Mouse (Mus musculus): Measurements from ENCODE around the gene Zbtb45. TPM values are rescaled to one million over a fixed set of nuclear protein-coding genes. Genes with fewer than 3 reads are reported as not detected.

The Zbtb45 gene
- total and polyA plus RNA-seq, 3 experiments: 6.7 to 17.1 (median 9.5) TPM

DNA sequence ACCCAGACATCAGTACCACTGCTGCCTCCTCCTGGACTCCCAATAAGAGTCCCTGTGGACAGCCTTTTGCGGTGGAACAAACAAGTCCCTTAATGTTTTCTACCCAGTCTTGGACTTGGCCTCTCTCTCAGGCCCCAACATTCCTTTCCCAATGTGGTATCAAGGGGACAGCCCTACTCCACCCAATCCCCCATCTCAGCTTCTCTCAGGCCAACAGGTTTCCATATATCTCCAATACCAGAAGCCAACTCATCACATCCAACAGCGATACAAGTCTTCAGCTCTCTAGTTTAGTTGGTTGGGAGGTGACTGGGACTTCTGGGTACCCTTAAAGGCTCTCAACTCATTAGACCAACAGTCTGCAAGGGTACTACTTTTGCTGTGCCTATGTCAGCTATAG is 43.7 kb upstream of the Zbtb45 start:
- in situ Hi-C loops (cut with MboI; ENCODE audit: low pct_ligation_motif_present, low pct_unique_long_range_greater_than_20kb, low sequenced_read_pairs): loop anchor here (25.0 kb wide), 2 partner anchors 234 to 1259 kb away; partner anchors contain the start of genes Lig1 and Zswim9
- H3K79me2 ChIP-seq (replicated peaks; ENCODE audit: control insufficient read depth, extremely low read depth, insufficient read depth, poor library complexity, severe bottlenecking): no peaks in the 10 kb centered on the region
- no peak for DNase-seq (ENCODE audit: extremely low read depth)
- H3K9me3 ChIP-seq (replicated peaks; ENCODE audit: low read length): no peaks in the 10 kb centered on the region
- H3K27me3 ChIP-seq (replicated peaks): peaks cover 26% of the 10 kb centered on the region
- H3K27ac ChIP-seq (ENCODE audit: insufficient read depth, low read depth): no peak overlapping the region
- H3K4me3 ChIP-seq (replicated peaks in 1 of 3; ENCODE audit: low read depth in 2 of 3, low read length in 2 of 3, poor library complexity in 1 of 3): no peak overlapping the region
- H3K4me2 ChIP-seq (ENCODE audit: insufficient read depth, low read depth, poor library complexity, severe bottlenecking): no peak overlapping the region
- no peak for TF ChIP-seq MYC (IDR thresholded peaks at IDR 0.05; ENCODE audit: low read depth, low read length)
- no peak for TF ChIP-seq ZC3H11A (IDR thresholded peaks at IDR 0.05; ENCODE audit: low read depth, low read length)
- TF ChIP-seq USF1 (IDR thresholded peaks at IDR 0.05; ENCODE audit: low read depth, low read length): no peak
- TF ChIP-seq SIN3A (IDR thresholded peaks at IDR 0.05; ENCODE audit: low read length): no peak
- H3K4me1 ChIP-seq (ENCODE audit: control insufficient read depth in 1 of 2, insufficient read depth in 2 of 2): peaks cover 0 to 10% of the 10 kb centered on the region in 2 experiments; a peak in 1 of 4 replicates
- no peaks in the 10 kb centered on the region for H3K36me3 ChIP-seq (replicated peaks in 1 of 2; ENCODE audit: control insufficient read depth in 1 of 2, insufficient read depth in 1 of 2, low read length in 1 of 2)
- H3K9ac ChIP-seq (ENCODE audit: insufficient read depth, low read depth): no peak overlapping the region
- dilution Hi-C loops (cut with MboI; ENCODE audit: extremely low pct_ligation_motif_present, extremely low pct_unique_long_range_greater_than_20kb, low sequenced_read_pairs): no loop called here

DNA sequence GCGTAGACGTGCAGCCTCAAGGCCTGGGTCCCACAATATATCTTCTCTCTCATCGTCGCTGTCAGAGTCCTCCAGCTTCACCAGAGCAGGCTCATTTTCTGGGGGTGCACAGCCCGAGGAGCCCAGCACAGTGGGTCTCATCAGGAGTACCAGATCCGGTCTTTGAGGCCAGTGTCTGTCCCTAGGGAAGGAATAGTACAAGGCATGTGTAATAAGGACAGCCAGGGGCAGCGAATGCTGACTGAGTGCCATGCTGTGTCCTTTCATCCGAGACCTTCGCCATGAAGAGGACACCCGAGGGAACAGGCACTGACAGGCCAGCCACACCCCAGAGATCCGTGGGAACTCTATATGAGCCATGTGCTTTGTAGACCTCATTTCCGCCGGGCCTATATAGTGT is 43.2 kb upstream of the Zbtb45 start:
- Histone ChIP-seq H3K36me3 (replicated peaks in 1 of 2; ENCODE audit: control insufficient read depth in 1 of 2, insufficient read depth in 1 of 2, low read length in 1 of 2) (no peaks in the 10 kb centered on the region), H3K4me2 (ENCODE audit: insufficient read depth, low read depth, poor library complexity, severe bottlenecking) (no peak overlapping the region), H3K4me1 (ENCODE audit: control insufficient read depth in 1 of 2, insufficient read depth in 2 of 2) (peaks cover 0 to 10% of the 10 kb centered on the region in 2 experiments; a peak in 1 of 4 replicates), H3K27ac (ENCODE audit: insufficient read depth, low read depth) (no peak overlapping the region), H3K4me3 (replicated peaks in 1 of 3; ENCODE audit: low read depth in 2 of 3, low read length in 2 of 3, poor library complexity in 1 of 3) (no peak overlapping the region), H3K27me3 (replicated peaks) (peaks cover 26% of the 10 kb centered on the region), H3K9me3 (replicated peaks; ENCODE audit: low read length) (no peaks in the 10 kb centered on the region), H3K9ac (ENCODE audit: insufficient read depth, low read depth) (no peak overlapping the region), H3K79me2 (replicated peaks; ENCODE audit: control insufficient read depth, extremely low read depth, insufficient read depth, poor library complexity, severe bottlenecking) (no peaks in the 10 kb centered on the region)
- in situ Hi-C loops (cut with MboI; ENCODE audit: low pct_ligation_motif_present, low pct_unique_long_range_greater_than_20kb, low sequenced_read_pairs): loop anchor here (25.0 kb wide), 2 partner anchors 234 to 1259 kb away; partner anchors contain the start of genes Lig1 and Zswim9
- TF ChIP-seq NRF1 (IDR thresholded peaks at IDR 0.05; ENCODE audit: low read depth, low read length) (no peak), USF2 (conservative IDR thresholded peaks at IDR 0.05; ENCODE audit: low read depth, low read length) (no peak), SMC3 (IDR thresholded peaks at IDR 0.05; ENCODE audit: low read depth, low read length) (no peak), ZNF384 (IDR thresholded peaks at IDR 0.05; ENCODE audit: low read depth, low read length) (no peak), PAX5 (IDR thresholded peaks at IDR 0.05; ENCODE audit: low read length) (no peak), ELF1 (IDR thresholded peaks at IDR 0.05; ENCODE audit: low read depth, low read length) (no peak), ETS1 (conservative IDR thresholded peaks at IDR 0.05; ENCODE audit: low read depth, low read length) (no peak), JUN (IDR thresholded peaks at IDR 0.05; ENCODE audit: insufficient read depth, low read depth, low read length) (no peak), UBTF (IDR thresholded peaks at IDR 0.05; ENCODE audit: low read depth, low read length) (no peak)
- no peak for DNase-seq (ENCODE audit: extremely low read depth)
- dilution Hi-C loops (cut with MboI; ENCODE audit: extremely low pct_ligation_motif_present, extremely low pct_unique_long_range_greater_than_20kb, low sequenced_read_pairs): no loop called here

DNA sequence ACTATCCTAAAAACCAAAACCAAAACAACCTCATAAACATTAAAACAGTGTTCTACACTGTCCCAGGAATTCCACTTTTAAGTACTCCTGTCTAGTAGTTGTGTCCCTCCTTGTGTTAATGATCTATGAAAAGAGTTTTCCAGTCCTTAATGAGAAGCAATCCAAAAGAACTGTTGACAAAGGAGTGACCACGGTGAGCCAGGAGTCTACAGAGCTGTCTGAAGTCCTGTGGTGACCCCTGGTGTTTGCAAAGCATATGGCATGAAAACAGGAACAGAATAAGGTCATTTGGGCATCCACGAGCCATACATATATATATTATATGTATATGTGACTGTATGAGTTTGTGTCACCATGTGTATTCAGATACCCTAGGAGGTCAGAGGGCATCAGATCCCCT is 36.2 kb upstream of the Zbtb45 start:
- Histone ChIP-seq H3K4me3 (replicated peaks in 1 of 3; ENCODE audit: low read depth in 2 of 3, low read length in 2 of 3, poor library complexity in 1 of 3) (no peak overlapping the region), H3K27me3 (replicated peaks) (peaks cover 8% of the 10 kb centered on the region), H3K36me3 (replicated peaks in 1 of 2; ENCODE audit: control insufficient read depth in 1 of 2, insufficient read depth in 1 of 2, low read length in 1 of 2) (peaks cover 0 to 18% of the 10 kb centered on the region in 2 experiments), H3K4me1 (ENCODE audit: control insufficient read depth in 1 of 2, insufficient read depth in 2 of 2) (peaks cover 0 to 2% of the 10 kb centered on the region in 2 experiments; a peak in 1 of 4 replicates), H3K4me2 (ENCODE audit: insufficient read depth, low read depth, poor library complexity, severe bottlenecking) (peak overlapping the region; percentile 51), H3K9me3 (replicated peaks; ENCODE audit: low read length) (peaks cover 10% of the 10 kb centered on the region), H3K79me2 (replicated peaks; ENCODE audit: control insufficient read depth, extremely low read depth, insufficient read depth, poor library complexity, severe bottlenecking) (no peaks in the 10 kb centered on the region), H3K27ac (ENCODE audit: insufficient read depth, low read depth) (no peak overlapping the region), H3K9ac (ENCODE audit: insufficient read depth, low read depth) (no peak overlapping the region)
- peak; percentile 79 for DNase-seq (ENCODE audit: extremely low read depth)
- in situ Hi-C loops (cut with MboI; ENCODE audit: low pct_ligation_motif_present, low pct_unique_long_range_greater_than_20kb, low sequenced_read_pairs) (loop anchor here (10.0 kb wide), 1 partner anchor 121 kb away; the partner anchor contains the start of genes Rnf225 and Rps5), dilution Hi-C loops (cut with MboI; ENCODE audit: extremely low pct_ligation_motif_present, extremely low pct_unique_long_range_greater_than_20kb, low sequenced_read_pairs) (no loop called here)
- no peak for TF ChIP-seq MAZ (IDR thresholded peaks at IDR 0.05; ENCODE audit: low read depth, low read length)
- peak; percentile 44; the same call in 1 of the 2 replicates for TF ChIP-seq ELF1 (IDR thresholded peaks at IDR 0.05; ENCODE audit: low read depth, low read length)
- TF ChIP-seq E2F4 (IDR thresholded peaks at IDR 0.05; ENCODE audit: insufficient replicate concordance, low read depth, low read length): no peak
- TF ChIP-seq PAX5 (IDR thresholded peaks at IDR 0.05; ENCODE audit: low read length): no peak
- no peak for TF ChIP-seq USF1 (IDR thresholded peaks at IDR 0.05; ENCODE audit: low read depth, low read length)
- no peak for TF ChIP-seq MXI1 (IDR thresholded peaks at IDR 0.05; ENCODE audit: low read depth, low read length)
- no peak for TF ChIP-seq CHD2 (IDR thresholded peaks at IDR 0.05; ENCODE audit: low read length)
- TF ChIP-seq SMC3 (IDR thresholded peaks at IDR 0.05; ENCODE audit: low read depth, low read length): peak; percentile 91
- no peak for TF ChIP-seq HCFC1 (IDR thresholded peaks at IDR 0.05; ENCODE audit: low read depth, low read length)
- no peak for TF ChIP-seq BHLHE40 (IDR thresholded peaks at IDR 0.05; ENCODE audit: low read depth, low read length)
- peak; percentile 72 to 97 for TF ChIP-seq CTCF (conservative IDR thresholded peaks at IDR 0.05 in 1 of 2, IDR thresholded peaks at IDR 0.05 in 1 of 2; ENCODE audit: low read depth in 2 of 2, low read length in 2 of 2)
- peak; percentile 99 for TF ChIP-seq RAD21 (IDR thresholded peaks at IDR 0.05; ENCODE audit: low read depth, low read length)
- TF ChIP-seq ZC3H11A (IDR thresholded peaks at IDR 0.05; ENCODE audit: low read depth, low read length): peak; percentile 48
- TF ChIP-seq POLR2A (IDR thresholded peaks at IDR 0.05; ENCODE audit: low read depth, low read length): no peak
- TF ChIP-seq JUND (conservative IDR thresholded peaks at IDR 0.05; ENCODE audit: low read depth, low read length): 0 out of 2 replicates have a peak, but pooled peaks have one; percentile 28
- no peak for TF ChIP-seq ZMIZ1 (IDR thresholded peaks at IDR 0.05; ENCODE audit: low read depth, low read length)
- no peak for TF ChIP-seq KAT2A (IDR thresholded peaks at IDR 0.05; ENCODE audit: insufficient replicate concordance, low read length)
- no peak for TF ChIP-seq TCF12 (IDR thresholded peaks at IDR 0.05; ENCODE audit: low read depth, low read length)

All from CH12.LX (cell line).